In genomic region chr14:20667469-20667868, GRCm38 (mm10) we compare ENCODE assay signal across 28 mouse cellular contexts. TPM values are rescaled to one million over a fixed set of nuclear protein-coding genes. Genes with fewer than 3 reads are reported as not detected.
DNase-seq lines count a peak whose midpoint lies in the region; ATAC-seq and TF ChIP-seq lines count a peak whose summit lies in the region.
"Had no signal": no experiment of that assay in that cellular context is flagged by ENCODE, and none has a peak within 500 bp of the region (broad histone marks: within the 10 kb centered on the region; RNA-seq: fewer than 3 reads in every experiment).

No protein-coding gene starts in this region.

- peaks cover 4% of the 10 kb centered on the region for H3K27me3 ChIP-seq in embryonic facial prominence, embryonic 14.5 days (replicated peaks; ENCODE audit: control insufficient read depth, insufficient read depth, low read length)
- H3K27me3 ChIP-seq in embryonic facial prominence, embryonic 10.5 days (replicated peaks; ENCODE audit: low read depth, poor library complexity, severe bottlenecking), result peaks cover 62% of the 10 kb centered on the region
- H3K27me3 ChIP-seq in heart, embryonic 13.5 days (replicated peaks), result peaks cover 10% of the 10 kb centered on the region
- no peaks in the 10 kb centered on the region for H3K27me3 ChIP-seq in kidney, adult 2 months (replicated peaks; ENCODE audit: control insufficient read depth, insufficient read depth, low read length)
- H3K27me3 ChIP-seq in stomach, postnatal 0 days (ENCODE audit: control insufficient read depth, insufficient read depth, low read length), result no peaks in the 10 kb centered on the region
- H3K27me3 ChIP-seq in midbrain, embryonic 14.5 days (ENCODE audit: control insufficient read depth, insufficient read depth, low read length), result peaks cover 12% of the 10 kb centered on the region; the same call in 1 of the 2 replicates
- H3K27me3 ChIP-seq: stomach, embryonic 15.5 days had no signal

- H3K9ac ChIP-seq in embryonic facial prominence, embryonic 14.5 days (ENCODE audit: low read depth, low read length), result no peak overlapping the region
- H3K9ac ChIP-seq in heart, embryonic 13.5 days, result peak overlapping the region; percentile 82
- H3K9ac ChIP-seq in stomach, postnatal 0 days (ENCODE audit: low read length), result no peak overlapping the region
- no peak overlapping the region for H3K9ac ChIP-seq in midbrain, embryonic 14.5 days (replicated peaks; ENCODE audit: low read length)
- H3K9ac ChIP-seq: embryonic facial prominence, embryonic 12.5 days; hindbrain, embryonic 14.5 days; liver, embryonic 15.5 days; lung, embryonic 15.5 days; midbrain, embryonic 13.5 days; neural tube, embryonic 12.5 days; stomach, embryonic 15.5 days had no signal

- H3K27ac ChIP-seq in embryonic facial prominence, embryonic 14.5 days (replicated peaks; ENCODE audit: low read depth, low read length), result 0 out of 2 replicates have a peak overlapping the region, but pooled peaks have one; percentile 10
- H3K27ac ChIP-seq in embryonic facial prominence, embryonic 10.5 days (replicated peaks), result no peak overlapping the region
- peak overlapping the region; percentile 98 for H3K27ac ChIP-seq in heart, embryonic 13.5 days (replicated peaks)
- H3K27ac ChIP-seq in kidney, adult 2 months (ENCODE audit: insufficient read depth, low read depth, low read length), result peak overlapping the region; percentile 8
- peak overlapping the region; percentile 75 for H3K27ac ChIP-seq in stomach, postnatal 0 days (replicated peaks)
- no peak overlapping the region for H3K27ac ChIP-seq in midbrain, embryonic 14.5 days (replicated peaks; ENCODE audit: low read depth, low read length)
- H3K27ac ChIP-seq: embryonic facial prominence, embryonic 12.5 days; forebrain, embryonic 13.5 days; hindbrain, embryonic 14.5 days; liver, embryonic 15.5 days; lung, embryonic 15.5 days; midbrain, embryonic 13.5 days; neural tube, embryonic 12.5 days had no signal

- H3K4me3 ChIP-seq in embryonic facial prominence, embryonic 14.5 days (ENCODE audit: low read depth, low read length), result no peak overlapping the region
- no peak overlapping the region for H3K4me3 ChIP-seq in embryonic facial prominence, embryonic 10.5 days
- peak overlapping the region; percentile 44 for H3K4me3 ChIP-seq in heart, embryonic 13.5 days
- H3K4me3 ChIP-seq in kidney, adult 2 months (ENCODE audit: insufficient read depth, low read depth, low read length), result no peak overlapping the region
- H3K4me3 ChIP-seq in stomach, postnatal 0 days (ENCODE audit: low read depth, low read length), result no peak overlapping the region
- no peak overlapping the region for H3K4me3 ChIP-seq in midbrain, embryonic 14.5 days (replicated peaks; ENCODE audit: low read depth, low read length)
- H3K4me3 ChIP-seq: embryonic facial prominence, embryonic 12.5 days; forebrain, embryonic 13.5 days; liver, embryonic 15.5 days; lung, embryonic 15.5 days; megakaryocyte, embryonic 14.5 days; midbrain, embryonic 13.5 days; neural tube, embryonic 12.5 days; stomach, embryonic 15.5 days had no signal

- WGBS in embryonic facial prominence, embryonic 14.5 days, result 64% methylated on average over 1 of the region's 1 CpGs
- WGBS in embryonic facial prominence, embryonic 10.5 days, result 77% methylated on average over 1 of the region's 1 CpGs
- 69% methylated on average over 1 of the region's 1 CpGs for WGBS in heart, embryonic 13.5 days
- 79% methylated on average over 1 of the region's 1 CpGs for WGBS in kidney, adult 2 months
- WGBS in stomach, postnatal 0 days, result 45% methylated on average over 1 of the region's 1 CpGs
- WGBS in midbrain, embryonic 14.5 days, result 67% methylated on average over 1 of the region's 1 CpGs

- DNase-seq in embryonic facial prominence, embryonic 14.5 days (ENCODE audit: low spot score), result no peak
- DNase-seq in embryonic facial prominence, embryonic 10.5 days (ENCODE audit: low spot score), result no peak
- DNase-seq in heart, postnatal 4 days, result no peak
- no peak for DNase-seq in kidney, adult 2 months
- DNase-seq in kidney, postnatal 36 days, result no peak
- DNase-seq in stomach, postnatal 0 days (ENCODE audit: low spot score), result no peak
- no peak for DNase-seq in midbrain, embryonic 14.5 days
- DNase-seq: adrenal gland, adult 8-10 months; cerebellum, adult 18-20 months; cerebellum, postnatal 14 days; layer of hippocampus, postnatal 36 days; liver; lung, postnatal 36 days; right cerebral cortex, postnatal 25 days had no signal

- no peaks in the 10 kb centered on the region for H3K36me3 ChIP-seq in embryonic facial prominence, embryonic 14.5 days (ENCODE audit: control insufficient read depth, insufficient read depth, low read length)
- H3K36me3 ChIP-seq in embryonic facial prominence, embryonic 10.5 days (replicated peaks), result no peaks in the 10 kb centered on the region
- no peaks in the 10 kb centered on the region for H3K36me3 ChIP-seq in heart, embryonic 13.5 days
- H3K36me3 ChIP-seq in kidney, adult 2 months (ENCODE audit: control insufficient read depth, insufficient read depth, low read length), result no peaks in the 10 kb centered on the region
- no peaks in the 10 kb centered on the region for H3K36me3 ChIP-seq in stomach, postnatal 0 days (ENCODE audit: control insufficient read depth, insufficient read depth, low read length)
- no peaks in the 10 kb centered on the region for H3K36me3 ChIP-seq in midbrain, embryonic 14.5 days (ENCODE audit: control insufficient read depth, insufficient read depth, low read length)
- H3K36me3 ChIP-seq: embryonic facial prominence, embryonic 12.5 days; liver, embryonic 15.5 days; lung, embryonic 15.5 days; midbrain, embryonic 13.5 days; neural tube, embryonic 12.5 days; stomach, embryonic 15.5 days had no signal

- TF ChIP-seq POLR2A in kidney, adult 2 months (IDR thresholded peaks at IDR 0.05; ENCODE audit: low read depth, low read length), result no peak

- no peaks in the 10 kb centered on the region for H3K4me1 ChIP-seq in embryonic facial prominence, embryonic 14.5 days (ENCODE audit: control insufficient read depth, insufficient read depth, low read length)
- peaks cover 6% of the 10 kb centered on the region for H3K4me1 ChIP-seq in embryonic facial prominence, embryonic 10.5 days
- H3K4me1 ChIP-seq in heart, embryonic 13.5 days, result peaks cover 43% of the 10 kb centered on the region
- H3K4me1 ChIP-seq in kidney, adult 2 months (ENCODE audit: control insufficient read depth, insufficient read depth, low read length), result peaks cover 4% of the 10 kb centered on the region; the same call in 1 of the 2 replicates
- H3K4me1 ChIP-seq in stomach, postnatal 0 days (replicated peaks; ENCODE audit: control insufficient read depth, insufficient read depth), result no peaks in the 10 kb centered on the region
- H3K4me1 ChIP-seq in midbrain, embryonic 14.5 days (ENCODE audit: control insufficient read depth, insufficient read depth, low read length), result peaks cover under 1% of the 10 kb centered on the region; the same call in 1 of the 2 replicates
- H3K4me1 ChIP-seq: embryonic facial prominence, embryonic 12.5 days; liver, embryonic 15.5 days; lung, embryonic 15.5 days; stomach, embryonic 15.5 days had no signal

- TF ChIP-seq CTCF in kidney, adult 2 months (conservative IDR thresholded peaks at IDR 0.05; ENCODE audit: insufficient read depth, insufficient read length, low read depth, low read length), result no peak
- no peak for TF ChIP-seq CTCF in stomach, postnatal 0 days (IDR thresholded peaks at IDR 0.05; ENCODE audit: low read depth)

- TF ChIP-seq EP300 in stomach, postnatal 0 days (optimal IDR thresholded peaks at IDR 0.05), result no peak

- H3K9me3 ChIP-seq in embryonic facial prominence, embryonic 14.5 days (ENCODE audit: control insufficient read depth, low read length), result no peaks in the 10 kb centered on the region
- no peaks in the 10 kb centered on the region for H3K9me3 ChIP-seq in embryonic facial prominence, embryonic 10.5 days
- H3K9me3 ChIP-seq in heart, embryonic 13.5 days, result no peaks in the 10 kb centered on the region
- no peaks in the 10 kb centered on the region for H3K9me3 ChIP-seq in stomach, postnatal 0 days (ENCODE audit: control insufficient read depth, low read length)
- H3K9me3 ChIP-seq in midbrain, embryonic 14.5 days (ENCODE audit: control insufficient read depth, low read length), result no peaks in the 10 kb centered on the region
- H3K9me3 ChIP-seq: embryonic facial prominence, embryonic 12.5 days; forebrain, embryonic 13.5 days; liver, embryonic 15.5 days; lung, embryonic 15.5 days; megakaryocyte, embryonic 14.5 days; midbrain, embryonic 13.5 days; neural tube, embryonic 12.5 days; stomach, embryonic 15.5 days had no signal

- H3K4me2 ChIP-seq in embryonic facial prominence, embryonic 14.5 days (ENCODE audit: low read depth, low read length), result no peak overlapping the region
- H3K4me2 ChIP-seq in heart, embryonic 13.5 days, result peak overlapping the region; percentile 91
- no peak overlapping the region for H3K4me2 ChIP-seq in stomach, postnatal 0 days (replicated peaks; ENCODE audit: low read depth)
- H3K4me2 ChIP-seq in midbrain, embryonic 14.5 days (ENCODE audit: low read length), result no peak overlapping the region
- H3K4me2 ChIP-seq: embryonic facial prominence, embryonic 12.5 days; forebrain, embryonic 13.5 days; hindbrain, embryonic 14.5 days; liver, embryonic 15.5 days; lung, embryonic 15.5 days; midbrain, embryonic 13.5 days; neural tube, embryonic 12.5 days; stomach, embryonic 15.5 days had no signal

- no peak for ATAC-seq in embryonic facial prominence, embryonic 14.5 days (ENCODE audit: low read depth)
- ATAC-seq in heart, embryonic 13.5 days (ENCODE audit: extremely low read depth, insufficient number of reproducible peaks, low FRiP score, low TSS enrichment), result no peak
- peak; percentile 76 for ATAC-seq in stomach, postnatal 0 days (ENCODE audit: low FRiP score, low TSS enrichment)
- ATAC-seq in midbrain, embryonic 14.5 days (ENCODE audit: low FRiP score, low TSS enrichment), result no peak
- ATAC-seq: activated CD4-positive, CD25-positive, alpha-beta regulatory T cell, adult 4 months; forebrain, embryonic 13.5 days; inflammation-experienced regulatory T-cells, adult 6 months; midbrain, embryonic 13.5 days had no signal

RNA-seq across cellular contexts. Expression of gene Synpo2l, which starts 0.7 kb away (rescaled TPM):
- 46.2 and 52.2 TPM in 2 replicates for polyA plus RNA-seq in embryonic facial prominence, embryonic 14.5 days (2014; fragmentation: Nextera tagmentation; extraction: Ambion mirVana)
- 0.50 and 0.54 TPM in 2 replicates for polyA plus RNA-seq in embryonic facial prominence, embryonic 10.5 days (2016; fragmentation: Nextera tagmentation; extraction: Ambion mirVana)
- 131 and 134 TPM in 2 replicates for polyA plus RNA-seq in heart, embryonic 13.5 days (2015; fragmentation: Nextera tagmentation; extraction: Ambion mirVana)
- total RNA-seq in heart, postnatal 4 days (2021), result 100 to 1,000 TPM; 230 to 272 TPM
- 0.87 and 1.8 TPM in 2 replicates for polyA plus RNA-seq in kidney, adult 2 months (2012; rRNA removed)
- polyA plus RNA-seq in stomach, postnatal 0 days (2015; fragmentation: Nextera tagmentation; extraction: Ambion mirVana), result 0.30 and 0.42 TPM in 2 replicates
- 0.09 TPM in 2 replicates for polyA plus RNA-seq in midbrain, embryonic 14.5 days (2014; fragmentation: Nextera tagmentation; extraction: Ambion mirVana)
- polyA plus RNA-seq: activated CD4-positive, CD25-positive, alpha-beta regulatory T cell, adult 4 months; inflammation-experienced regulatory T-cells, adult 6 months had no signal

RNA-seq across cellular contexts. Expression of gene Sec24c, which starts 6.6 kb away (rescaled TPM):
- 78.2 and 80.5 TPM in 2 replicates for polyA plus RNA-seq in embryonic facial prominence, embryonic 14.5 days (2014; fragmentation: Nextera tagmentation; extraction: Ambion mirVana)
- polyA plus RNA-seq in embryonic facial prominence, embryonic 10.5 days (2016; fragmentation: Nextera tagmentation; extraction: Ambion mirVana), result 117 and 120 TPM in 2 replicates
- 68.8 and 69.5 TPM in 2 replicates for polyA plus RNA-seq in heart, embryonic 13.5 days (2015; fragmentation: Nextera tagmentation; extraction: Ambion mirVana)
- 100 to 1,000 TPM in 1 of 2 experiments, 10 to 100 TPM in 1; 96.3 to 110 TPM for total RNA-seq in heart, postnatal 4 days (2021)
- 133 and 153 TPM in 2 replicates for polyA plus RNA-seq in kidney, adult 2 months (2012; rRNA removed)
- polyA plus RNA-seq in stomach, postnatal 0 days (2015; fragmentation: Nextera tagmentation; extraction: Ambion mirVana), result 41.4 and 42.9 TPM in 2 replicates
- 54.0 and 81.5 TPM in 2 replicates for polyA plus RNA-seq in midbrain, embryonic 14.5 days (2014; fragmentation: Nextera tagmentation; extraction: Ambion mirVana)

RNA-seq across cellular contexts. Expression of gene Myoz1, which starts 11.1 kb away (rescaled TPM):
- polyA plus RNA-seq in embryonic facial prominence, embryonic 14.5 days (2014; fragmentation: Nextera tagmentation; extraction: Ambion mirVana), result 22.8 and 53.2 TPM in 2 replicates
- polyA plus RNA-seq in embryonic facial prominence, embryonic 10.5 days (2016; fragmentation: Nextera tagmentation; extraction: Ambion mirVana), result 0.26 and 0.71 TPM in 2 replicates
- polyA plus RNA-seq in heart, embryonic 13.5 days (2015; fragmentation: Nextera tagmentation; extraction: Ambion mirVana), result 14.3 and 19.2 TPM in 2 replicates
- 1 to 10 TPM; 5.6 to 7.5 TPM for total RNA-seq in heart, postnatal 4 days (2021)
- polyA plus RNA-seq in kidney, adult 2 months (2012; rRNA removed), result 0.26 and 8.9 TPM in 2 replicates
- polyA plus RNA-seq in stomach, postnatal 0 days (2015; fragmentation: Nextera tagmentation; extraction: Ambion mirVana), result 0.10 TPM in 1 of 2 replicates, not detected in the other
- polyA plus RNA-seq in midbrain, embryonic 14.5 days (2014; fragmentation: Nextera tagmentation; extraction: Ambion mirVana), result not detected in 2 replicates
- total RNA-seq: granulocyte monocyte progenitor cell, adult 5-6 weeks; layer of hippocampus, postnatal 36 days; left cerebral cortex, postnatal 25 days had no signal
- polyA plus RNA-seq: activated CD4-positive, CD25-positive, alpha-beta regulatory T cell, adult 4 months; forebrain, embryonic 13.5 days; hindbrain, embryonic 14.5 days; inflammation-experienced regulatory T-cells, adult 6 months; midbrain, embryonic 13.5 days had no signal

RNA-seq across cellular contexts. Expression of gene Usp54, which starts 26.6 kb away (rescaled TPM):
- polyA plus RNA-seq in embryonic facial prominence, embryonic 14.5 days (2014; fragmentation: Nextera tagmentation; extraction: Ambion mirVana), result 7.7 and 8.8 TPM in 2 replicates
- 13.4 and 15.2 TPM in 2 replicates for polyA plus RNA-seq in embryonic facial prominence, embryonic 10.5 days (2016; fragmentation: Nextera tagmentation; extraction: Ambion mirVana)
- polyA plus RNA-seq in heart, embryonic 13.5 days (2015; fragmentation: Nextera tagmentation; extraction: Ambion mirVana), result 3.9 and 5.5 TPM in 2 replicates
- 10 to 100 TPM; 15.2 to 15.4 TPM for total RNA-seq in heart, postnatal 4 days (2021)
- 7.9 and 8.5 TPM in 2 replicates for polyA plus RNA-seq in kidney, adult 2 months (2012; rRNA removed)
- 3.3 and 3.4 TPM in 2 replicates for polyA plus RNA-seq in stomach, postnatal 0 days (2015; fragmentation: Nextera tagmentation; extraction: Ambion mirVana)
- 10.9 and 14.5 TPM in 2 replicates for polyA plus RNA-seq in midbrain, embryonic 14.5 days (2014; fragmentation: Nextera tagmentation; extraction: Ambion mirVana)

RNA-seq across cellular contexts. Expression of gene Fut11, which starts 27.3 kb away (rescaled TPM):
- 30.1 and 30.6 TPM in 2 replicates for polyA plus RNA-seq in embryonic facial prominence, embryonic 14.5 days (2014; fragmentation: Nextera tagmentation; extraction: Ambion mirVana)
- 20.2 and 20.9 TPM in 2 replicates for polyA plus RNA-seq in embryonic facial prominence, embryonic 10.5 days (2016; fragmentation: Nextera tagmentation; extraction: Ambion mirVana)
- polyA plus RNA-seq in heart, embryonic 13.5 days (2015; fragmentation: Nextera tagmentation; extraction: Ambion mirVana), result 15.3 and 17.4 TPM in 2 replicates
- 10 to 100 TPM; 11.4 to 11.8 TPM for total RNA-seq in heart, postnatal 4 days (2021)
- polyA plus RNA-seq in kidney, adult 2 months (2012; rRNA removed), result 7.9 and 11.2 TPM in 2 replicates
- polyA plus RNA-seq in stomach, postnatal 0 days (2015; fragmentation: Nextera tagmentation; extraction: Ambion mirVana), result 13.0 and 13.7 TPM in 2 replicates
- polyA plus RNA-seq in midbrain, embryonic 14.5 days (2014; fragmentation: Nextera tagmentation; extraction: Ambion mirVana), result 17.9 and 22.2 TPM in 2 replicates

Comparison
In these comparisons a context has a peak if more than half of its experiments do, and no peak if none do; other contexts are left out.
1. H3K27ac ChIP-seq: peak in embryonic facial prominence, embryonic 14.5 days (single experiment), heart, embryonic 13.5 days (single experiment), kidney, adult 2 months (single experiment) and stomach, postnatal 0 days (single experiment); none in embryonic facial prominence, embryonic 10.5 days (single experiment) and midbrain, embryonic 14.5 days (single experiment).
2. RNA of gene Synpo2l, which starts 0.7 kb away (polyA plus RNA-seq): 131 to 134 TPM in heart, embryonic 13.5 days and 46.2 to 52.2 TPM in embryonic facial prominence, embryonic 14.5 days; 0.87 to 1.8 TPM in kidney, adult 2 months, 0.50 to 0.54 TPM in embryonic facial prominence, embryonic 10.5 days, 0.30 to 0.42 TPM in stomach, postnatal 0 days and 0.09 TPM in midbrain, embryonic 14.5 days; every median in the first group is over 10 times any median in the second.